Mouse (Mus musculus) left cerebral cortex, postnatal 4 days (tissue): ENCODE results near the gene Agap1. TPM values are rescaled to one million over a fixed set of nuclear protein-coding genes. Genes with fewer than 3 reads are reported as not detected.

Experiments used
- DNase-seq: peaks from one replicate; pipeline ENCODE4 v3.0.0-alpha.2; 2022
- intact Hi-C: fragments of 180-260 bp; cut with DNase I; formaldehyde crosslinking; loops from one replicate; pipeline ENCODE4 v1.15.1; 2025
- total RNA-seq, 2 experiments: library from RNA; stranded (reverse); gene quantifications; 2 replicates each; pipeline ENCODE4 v1.2.3; 2021

Gene Agap1
- total RNA-seq, 2 experiments from 2014 or later, result 415 to 416 TPM

DNA sequence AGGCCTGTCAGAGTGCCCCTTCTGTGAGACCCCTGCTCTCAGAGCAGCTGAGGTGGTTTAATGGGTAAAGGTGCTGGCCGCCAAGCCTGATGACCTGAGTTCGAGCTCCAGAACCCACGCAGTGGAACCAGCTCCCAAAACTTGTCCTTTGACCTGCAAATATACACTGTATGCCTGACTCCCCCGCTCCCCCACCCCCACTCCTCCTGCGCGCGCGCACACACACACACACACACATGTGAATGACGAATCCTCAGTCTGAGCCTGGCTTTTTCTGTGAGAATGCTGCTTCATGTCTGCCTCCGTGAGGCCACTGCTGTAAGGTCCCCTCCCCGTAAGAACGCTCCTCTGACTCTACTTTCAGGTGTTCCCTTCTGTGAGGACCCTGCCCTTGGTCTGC lies 237.8 kb downstream of the Agap1 start:
- intact Hi-C loops, result no loop called here
- no peak for DNase-seq

DNA sequence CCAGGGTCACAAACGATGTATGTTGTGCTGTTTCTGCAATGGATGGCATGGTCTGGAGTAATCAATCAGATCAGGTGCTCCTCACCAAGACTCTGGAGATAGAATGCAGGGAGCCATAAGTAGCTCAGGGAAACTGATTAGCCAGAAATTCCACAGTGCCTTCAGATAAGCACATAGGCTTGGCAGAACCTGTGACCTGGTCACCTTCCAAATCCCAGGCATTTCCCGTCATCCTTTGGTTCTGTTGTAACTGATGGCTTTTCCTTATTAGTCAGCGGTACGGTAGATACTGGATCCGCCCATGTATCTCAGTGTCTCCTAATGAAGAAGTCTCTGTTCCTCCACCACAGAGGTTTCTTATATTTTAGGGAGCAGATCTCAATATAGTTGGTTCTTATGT lies 240.3 kb downstream of the Agap1 start:
- intact Hi-C loops, result no loop called here
- no peak for DNase-seq

DNA sequence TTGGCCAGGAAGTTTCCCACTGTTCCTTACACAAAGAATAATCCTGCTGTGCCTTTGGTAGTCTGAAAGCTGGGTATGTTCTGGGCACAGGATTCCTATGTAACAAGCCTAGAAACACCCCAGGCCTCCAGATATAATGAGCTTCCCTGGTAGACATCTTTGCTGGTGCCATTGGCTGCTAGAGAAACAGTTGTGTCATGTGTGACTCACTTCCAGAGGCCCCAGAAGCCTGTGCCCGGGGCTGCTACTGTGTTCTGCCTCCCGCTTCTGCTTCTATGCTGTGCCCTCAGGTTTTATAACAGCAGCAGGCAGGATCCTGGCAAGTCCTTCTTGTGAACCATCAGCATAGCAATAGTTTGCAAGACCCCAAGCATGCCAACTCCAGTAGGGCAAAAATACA lies 242.6 kb downstream of the Agap1 start:
- intact Hi-C loops, result no loop called here

DNA sequence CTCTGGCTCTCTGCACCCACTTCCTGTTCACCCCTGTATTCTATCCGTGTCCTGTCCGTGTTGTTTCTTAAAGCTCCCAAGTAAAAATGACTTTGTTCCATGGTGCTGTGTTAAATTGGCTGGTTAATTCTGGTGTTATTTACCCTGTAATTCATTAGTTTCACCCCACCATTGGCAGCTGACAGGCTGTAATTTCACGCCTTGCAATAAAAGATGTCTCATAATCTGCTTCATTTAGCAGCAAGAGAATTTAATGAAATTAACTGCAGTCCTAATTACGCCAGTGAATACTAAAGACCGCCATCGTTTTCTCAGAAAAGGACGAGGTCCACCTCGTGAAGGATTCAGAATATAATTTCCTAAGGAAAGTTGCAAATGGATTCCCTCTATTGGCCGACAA lies 245.6 kb downstream of the Agap1 start:
- intact Hi-C loops, result no loop called here
- no peak for DNase-seq

More for the DNA sequence above, 242.6 kb downstream of the Agap1 start:
- DNase-seq, result no peak

DNA sequence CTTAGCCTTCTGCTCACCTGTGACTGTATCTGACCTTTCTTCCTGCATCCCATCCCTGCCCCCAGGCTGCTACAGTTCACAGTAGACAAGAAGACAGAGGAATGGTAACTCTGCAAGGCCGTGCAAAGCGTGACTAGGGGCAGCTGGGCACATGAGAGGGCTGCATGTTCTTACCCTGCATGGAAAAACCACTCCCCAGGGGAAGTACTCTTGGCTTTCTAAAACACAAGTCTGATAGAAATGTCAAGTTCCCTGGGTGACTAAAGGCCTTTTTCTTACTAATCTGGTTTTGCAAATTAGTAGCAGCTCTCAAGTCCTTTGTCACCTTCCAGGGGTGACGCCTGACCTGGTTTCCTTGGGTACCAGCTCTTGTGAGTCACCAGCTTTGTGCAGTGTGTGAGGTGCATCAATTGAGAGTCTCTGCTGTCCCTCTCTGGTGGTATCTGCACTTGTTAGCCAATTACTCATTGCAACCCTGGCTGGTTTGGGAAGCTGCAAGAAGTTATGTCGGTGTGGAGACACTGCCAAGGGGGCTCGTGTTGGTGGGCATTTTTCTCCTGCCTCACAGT lies 246.6 kb downstream of the Agap1 start:
- DNase-seq, result no peak
- intact Hi-C loops, result no loop called here

DNA sequence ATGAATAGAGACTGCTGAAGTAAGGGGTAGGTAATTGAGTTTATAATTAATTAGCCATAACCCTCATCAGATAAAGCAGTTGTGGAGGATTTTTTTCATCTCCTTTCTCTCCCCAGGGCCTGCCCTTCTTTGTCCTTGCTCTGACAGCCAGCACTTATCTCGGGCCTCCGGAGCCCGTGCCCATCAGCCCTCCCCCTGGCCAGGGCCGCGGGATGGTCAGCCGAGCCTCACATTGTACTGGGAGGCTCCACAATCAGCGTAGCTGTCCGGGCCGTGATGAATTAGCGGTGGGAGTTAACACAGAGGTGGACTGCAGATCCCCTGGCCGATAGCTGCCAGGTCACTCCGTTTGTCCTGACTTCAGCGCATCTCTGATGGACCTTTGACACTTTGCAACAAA lies 248.7 kb downstream of the Agap1 start:
- intact Hi-C loops, result no loop called here
- no peak for DNase-seq

DNA sequence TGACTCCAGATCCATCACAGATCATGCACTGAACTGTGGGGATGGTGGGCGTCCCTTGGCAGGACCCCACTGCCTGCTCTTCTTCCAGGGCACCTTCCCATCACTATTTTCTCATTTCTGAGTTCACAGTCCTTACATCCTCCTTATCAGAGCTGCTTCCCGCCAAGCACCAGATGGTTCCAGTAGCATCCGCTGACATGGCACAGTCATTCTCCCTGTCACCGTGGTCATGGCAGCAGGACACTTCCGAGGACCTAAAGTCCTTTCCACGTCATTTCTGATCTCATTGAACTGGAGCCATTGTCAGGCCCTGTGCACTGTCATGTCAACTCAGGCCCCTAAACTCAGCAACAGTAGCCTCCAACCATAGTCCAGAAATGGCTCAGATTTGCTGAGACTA lies 251.1 kb downstream of the Agap1 start:
- DNase-seq, result no peak
- intact Hi-C loops, result no loop called here

DNA sequence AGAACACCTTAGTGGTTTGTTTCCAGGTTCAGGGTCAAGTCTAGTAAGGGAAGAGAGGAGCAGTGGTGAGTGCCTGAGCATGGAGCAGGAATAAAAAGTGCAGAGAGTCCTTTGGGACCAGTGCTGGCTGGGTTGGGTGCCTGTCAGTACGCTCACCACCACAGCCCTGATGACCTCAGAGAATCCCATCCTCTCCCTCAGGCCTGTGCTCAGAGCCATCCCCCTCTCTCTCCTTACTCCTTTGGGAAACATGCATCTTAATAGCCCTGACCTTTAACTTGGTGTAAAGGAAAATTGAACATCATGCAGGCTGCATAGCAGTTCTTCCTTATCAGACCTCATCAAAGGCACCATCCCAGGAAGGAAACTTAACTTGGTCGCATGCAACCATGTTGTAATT lies 252.3 kb downstream of the Agap1 start:
- intact Hi-C loops, result no loop called here
- no peak for DNase-seq

DNA sequence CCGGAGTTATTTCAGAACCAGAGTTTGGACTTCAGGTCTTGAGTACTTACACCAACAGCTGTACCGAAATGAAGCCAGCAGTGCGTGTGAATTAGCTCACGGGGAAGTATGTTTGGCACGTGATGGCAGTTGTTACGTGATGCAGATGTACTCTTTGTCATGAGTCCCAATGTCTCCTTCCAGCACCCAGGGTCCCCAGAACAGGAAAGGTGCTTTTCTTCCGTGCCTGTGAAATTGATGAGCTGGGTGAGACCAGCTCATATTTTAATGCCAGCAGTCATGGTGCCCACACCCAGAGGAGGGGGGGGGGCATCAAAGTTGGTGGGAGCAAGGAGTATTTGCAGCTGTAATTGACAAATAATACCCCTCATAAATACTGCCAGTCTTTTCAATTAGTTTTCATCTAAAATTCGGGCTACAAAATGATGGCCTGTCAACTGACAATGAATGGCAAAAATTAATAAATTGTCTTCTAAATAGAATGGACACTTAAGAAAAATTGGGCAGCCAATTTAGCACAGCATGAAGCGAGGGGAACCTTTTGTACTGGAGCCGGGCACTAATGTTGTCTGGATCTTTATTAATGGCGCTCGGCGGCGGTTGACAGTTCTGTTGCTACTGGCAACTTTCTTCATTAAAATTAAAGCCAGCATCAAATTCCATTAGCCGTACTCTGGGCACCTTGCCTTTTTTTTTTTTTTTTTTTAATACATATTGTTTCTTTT lies 253.3 kb downstream of the Agap1 start:
- intact Hi-C loops, result no loop called here
- DNase-seq, result no peak

DNA sequence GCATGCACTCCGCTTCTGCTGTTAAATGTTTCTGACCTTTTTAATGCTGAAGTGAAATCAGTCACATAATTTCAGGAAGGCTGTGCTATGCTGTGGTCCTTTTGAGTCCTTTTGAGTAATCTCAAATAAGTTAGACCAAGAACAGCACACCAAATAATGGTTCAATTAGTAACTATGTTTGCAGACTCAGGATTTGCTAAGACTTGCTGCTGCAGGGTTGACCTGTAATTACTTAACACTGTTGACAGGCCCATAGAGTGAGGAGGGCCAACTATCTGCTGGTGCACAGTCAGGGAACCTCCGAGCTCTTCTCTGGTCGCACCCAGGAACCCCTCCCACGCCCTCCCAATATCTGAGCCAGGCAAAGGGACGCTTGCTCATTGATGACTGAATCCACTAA lies 255.2 kb downstream of the Agap1 start:
- intact Hi-C loops, result no loop called here
- DNase-seq, result no peak

DNA sequence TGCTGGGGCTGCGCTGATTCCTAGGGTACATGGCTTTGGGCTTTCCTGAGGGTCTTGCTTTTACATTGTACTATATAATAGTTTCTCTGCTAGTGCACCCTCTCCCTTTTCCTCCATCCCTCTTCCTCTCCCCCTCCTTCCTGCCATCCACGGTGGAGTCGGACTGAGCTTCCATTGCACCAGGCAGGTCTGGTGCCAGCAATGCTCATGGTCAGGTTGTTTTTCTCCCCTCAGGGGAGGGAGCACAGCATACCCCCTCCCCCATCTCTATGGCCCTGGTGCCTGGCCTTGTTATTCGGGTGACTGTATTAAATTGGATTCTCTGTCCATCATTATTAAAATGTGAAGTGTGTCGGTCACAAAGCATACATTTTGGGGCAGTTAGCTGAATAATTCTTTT lies 259.1 kb downstream of the Agap1 start:
- no peak for DNase-seq
- intact Hi-C loops, result no loop called here

DNA sequence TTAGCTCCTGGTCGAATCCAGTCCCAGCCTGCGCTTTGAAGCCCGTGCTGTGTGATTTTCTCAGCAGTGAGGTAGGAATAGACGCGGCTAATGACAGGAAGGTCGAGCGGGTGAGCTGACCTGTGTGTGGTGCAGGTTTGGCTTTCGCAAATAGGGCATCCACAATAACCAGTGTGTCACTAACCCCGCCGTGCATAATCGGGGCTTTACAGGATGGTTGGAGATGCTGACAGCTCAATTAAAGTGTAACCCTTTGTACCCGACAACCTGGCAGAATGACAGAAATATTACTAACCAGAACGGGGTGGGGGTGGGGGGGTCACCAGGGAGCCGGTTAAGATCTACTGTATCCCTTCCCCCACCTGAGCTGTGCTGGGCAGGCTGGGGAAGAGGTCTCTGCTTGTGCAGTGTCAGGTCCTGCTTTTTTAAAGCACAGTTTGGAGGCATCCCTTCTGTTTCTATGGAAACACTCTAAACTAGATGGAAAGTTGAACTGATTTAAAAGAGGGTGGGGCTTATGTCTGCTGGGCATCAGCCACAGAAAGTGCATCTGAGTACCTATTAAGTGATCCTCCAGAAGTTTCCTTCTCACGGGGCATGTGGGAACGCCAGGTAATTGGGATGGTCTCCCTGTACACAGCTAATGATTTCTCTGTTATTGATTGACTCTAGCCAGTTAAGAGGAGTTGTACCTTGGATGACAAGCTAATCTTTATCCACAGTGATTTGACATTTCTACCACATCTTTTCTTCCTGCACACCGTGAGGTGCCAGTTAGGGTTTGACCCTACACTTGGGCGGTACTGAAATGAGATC lies 259.8 kb downstream of the Agap1 start:
- intact Hi-C loops, result no loop called here
- no peak for DNase-seq

DNA sequence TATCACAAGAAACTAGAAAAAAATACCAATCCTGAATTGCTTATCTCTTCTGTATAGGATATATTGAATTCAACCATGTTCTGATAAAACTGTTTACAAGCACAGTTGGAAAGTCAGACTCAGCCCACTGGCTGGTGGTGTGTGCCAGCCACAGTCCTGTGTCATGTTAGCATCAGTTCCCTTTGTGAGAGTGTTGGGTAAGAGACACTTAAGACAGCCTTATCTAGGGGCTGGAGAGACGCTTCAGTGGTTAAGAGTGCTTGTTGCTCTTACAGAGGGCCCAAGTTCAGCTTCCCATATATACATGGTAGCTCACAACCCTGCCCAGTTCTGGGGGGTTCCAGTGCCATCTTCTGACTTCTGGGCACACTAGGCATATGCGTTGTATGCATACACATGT lies 261.6 kb downstream of the Agap1 start:
- intact Hi-C loops, result no loop called here
- no peak for DNase-seq

DNA sequence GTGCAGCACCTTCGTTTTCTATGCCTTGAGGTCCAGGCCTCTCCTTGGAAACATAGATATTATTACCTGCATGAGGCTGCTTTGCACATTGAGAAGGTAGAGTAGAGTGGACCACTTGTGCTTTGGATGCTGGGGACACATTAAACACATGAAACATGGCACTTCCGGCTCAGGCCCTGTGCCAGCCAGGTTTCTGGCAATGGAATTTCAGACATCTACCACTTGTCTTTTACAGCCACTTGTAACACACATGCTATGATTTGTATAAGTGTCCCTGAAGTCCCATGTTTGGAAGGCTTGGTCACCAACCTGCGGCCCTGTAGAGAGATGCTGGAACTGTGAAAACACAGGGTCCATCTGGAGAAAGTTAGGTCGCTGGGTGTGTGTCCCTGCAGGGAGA lies 262.5 kb downstream of the Agap1 start:
- intact Hi-C loops, result no loop called here
- DNase-seq, result no peak

DNA sequence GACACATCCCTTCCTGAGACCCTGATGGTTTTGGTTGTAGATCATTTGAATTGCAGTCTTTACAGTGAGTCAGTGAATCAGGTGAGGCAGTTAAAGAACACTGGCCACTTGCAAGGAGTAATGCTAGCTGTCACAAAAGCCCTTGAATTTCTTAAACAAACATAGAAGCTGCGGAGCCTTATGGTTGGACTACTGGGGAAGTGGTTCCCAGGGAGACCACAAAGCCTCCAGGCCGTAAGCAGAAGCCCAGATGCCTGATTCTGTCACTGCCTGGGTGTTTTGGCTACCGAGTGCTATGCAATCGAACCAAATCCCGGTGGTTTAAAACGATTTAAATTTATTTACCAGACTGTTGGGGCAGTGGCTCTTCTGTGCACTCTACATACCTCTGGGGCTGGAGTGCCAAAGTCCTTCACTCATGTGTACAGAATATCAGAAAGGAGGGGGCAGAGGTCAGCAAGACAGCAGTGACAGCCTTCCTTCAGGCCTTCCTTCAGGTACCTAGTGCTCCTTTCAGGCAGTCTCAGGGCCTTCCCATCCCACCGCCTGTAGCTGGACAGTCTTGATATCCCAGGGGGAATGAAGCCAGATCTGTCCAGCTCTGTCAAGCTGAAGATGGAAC lies 264.3 kb downstream of the Agap1 start:
- DNase-seq, result no peak

DNA sequence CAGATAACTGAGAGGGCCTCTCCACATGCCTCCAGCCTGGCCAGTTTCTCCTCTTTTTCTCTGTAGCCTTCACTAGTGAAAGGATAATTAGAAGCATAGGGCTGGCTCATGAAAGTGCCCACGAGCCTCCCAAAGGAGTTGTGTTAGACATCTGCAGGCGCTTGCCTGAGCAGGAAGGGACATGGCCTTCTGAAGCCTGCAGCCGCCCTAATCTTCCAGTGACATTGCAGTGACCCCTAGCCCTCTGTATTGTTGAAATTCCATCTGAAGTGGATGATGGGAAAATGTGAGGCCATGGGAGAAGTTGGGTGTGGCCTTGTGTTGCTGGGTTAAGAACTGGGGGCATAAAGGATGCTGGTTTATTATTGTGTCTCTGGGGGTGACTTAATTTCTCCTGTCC lies 269.5 kb downstream of the Agap1 start:
- DNase-seq, result no peak
- intact Hi-C loops, result no loop called here

More for the DNA sequence above, 264.3 kb downstream of the Agap1 start:
- intact Hi-C loops, result no loop called here

DNA sequence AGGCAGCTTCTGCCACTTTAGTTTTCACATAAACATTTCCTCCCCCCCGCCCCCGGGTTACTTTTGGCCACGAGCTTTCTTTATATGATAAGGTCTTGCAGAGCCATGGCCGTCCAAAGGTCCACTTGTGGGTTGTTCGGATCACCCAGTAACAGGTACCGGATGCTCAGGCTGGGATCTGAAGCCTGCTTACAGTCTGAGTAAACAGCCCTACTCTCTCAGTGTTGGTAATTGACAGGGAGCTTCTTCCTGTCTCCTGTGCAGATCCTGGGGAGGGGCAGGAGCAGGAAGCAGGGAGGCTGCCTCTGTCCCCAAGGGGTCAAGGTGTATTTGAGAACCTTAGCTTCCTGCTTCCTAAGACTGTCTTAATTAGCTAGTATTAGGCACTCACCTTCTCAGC lies 269.9 kb downstream of the Agap1 start:
- intact Hi-C loops, result no loop called here
- no peak for DNase-seq

DNA sequence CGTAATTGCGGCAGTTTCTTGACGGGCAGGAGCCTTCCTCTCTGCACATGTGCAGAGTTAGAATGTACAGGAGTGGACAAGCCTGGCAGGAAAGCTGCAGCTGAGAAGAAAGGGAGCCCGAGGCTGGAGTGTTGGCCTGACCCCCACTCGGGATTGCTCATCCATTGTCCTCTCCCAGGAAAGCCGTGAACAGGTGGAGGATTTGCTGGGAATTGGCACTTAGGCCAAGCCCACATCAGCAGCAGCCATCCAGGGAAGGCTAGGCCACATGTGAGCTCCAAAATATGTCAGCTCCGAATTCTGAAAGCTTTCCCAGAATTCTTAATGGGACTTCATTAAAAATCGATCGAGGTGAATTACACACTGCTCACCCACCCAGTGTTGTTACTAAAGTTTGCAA lies 270.4 kb downstream of the Agap1 start:
- intact Hi-C loops, result no loop called here
- no peak for DNase-seq

DNA sequence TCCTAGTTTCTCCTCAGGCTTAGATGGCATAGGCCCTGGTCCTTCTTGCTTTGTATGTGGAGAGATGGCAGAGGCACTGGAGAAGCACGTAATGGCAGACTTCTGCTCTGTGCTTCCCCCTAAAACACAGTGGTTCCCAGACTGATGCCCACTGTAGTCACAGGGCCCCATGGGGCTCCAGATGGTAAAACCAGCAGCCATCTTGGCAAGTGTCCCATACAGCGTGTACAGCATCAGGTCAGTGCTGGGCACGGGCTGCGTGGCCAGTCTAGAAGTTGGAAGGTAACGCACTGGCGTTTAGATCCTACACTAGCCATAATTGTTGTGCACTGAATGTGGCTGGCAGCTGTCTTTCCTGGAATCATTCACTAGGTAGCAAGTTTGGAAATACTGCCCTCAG lies 273.9 kb downstream of the Agap1 start:
- peak; percentile 57 for DNase-seq
- intact Hi-C loops, result no loop called here

DNA sequence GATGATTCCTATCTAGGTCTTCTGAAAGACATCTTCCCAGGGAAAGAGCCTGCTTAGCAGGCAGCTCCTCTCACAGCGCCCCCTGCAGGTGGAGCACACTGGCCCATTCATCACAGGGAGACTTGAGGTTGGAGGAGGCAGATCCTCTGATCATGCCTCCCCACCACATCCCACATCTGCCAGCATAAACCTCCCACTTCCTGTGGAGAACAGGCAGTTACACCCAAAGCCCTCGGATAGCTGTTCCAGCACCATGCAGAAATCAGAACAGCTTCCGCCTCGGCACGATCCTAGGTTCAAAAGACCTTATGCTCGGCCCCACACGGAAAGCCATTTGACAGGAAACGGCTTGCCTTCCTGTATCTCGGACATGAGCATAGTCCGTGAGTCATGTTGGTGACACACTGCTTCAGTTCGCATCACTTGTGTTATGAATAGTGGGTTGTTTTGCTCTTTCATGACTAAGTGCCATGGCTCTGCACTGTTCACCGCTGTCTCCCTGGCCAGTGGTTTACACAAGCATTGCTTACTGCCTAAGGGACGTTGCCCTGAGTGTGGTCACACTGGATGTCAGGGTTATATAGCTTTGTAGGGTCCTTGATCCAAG lies 276.1 kb downstream of the Agap1 start:
- no peak for DNase-seq
- intact Hi-C loops, result no loop called here

DNA sequence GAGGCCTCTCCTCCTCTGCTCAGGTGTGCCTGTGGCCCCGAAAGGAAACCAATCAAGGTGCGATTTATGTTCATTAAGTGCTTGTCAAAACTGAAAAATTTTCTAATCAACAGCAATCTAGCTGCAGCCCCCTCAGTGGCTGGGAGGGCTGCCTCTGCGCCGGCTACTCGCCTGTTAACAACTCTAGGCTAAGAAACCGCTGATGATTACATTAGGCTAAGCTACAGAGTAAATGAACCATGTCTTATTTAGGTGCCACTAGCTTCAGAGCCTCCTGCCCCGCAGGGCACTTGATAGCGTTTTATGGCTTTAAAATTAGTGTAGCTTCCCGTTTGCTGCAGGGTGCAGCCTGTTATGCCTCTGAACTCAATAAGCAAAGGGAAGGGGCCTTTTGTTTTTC lies 279.8 kb downstream of the Agap1 start:
- DNase-seq, result no peak
- intact Hi-C loops, result no loop called here
